Mouse (Mus musculus) adrenal gland, postnatal 14 days (tissue): ENCODE results near the gene Chpf. TPM values are rescaled to one million over a fixed set of nuclear protein-coding genes. Genes with fewer than 3 reads are reported as not detected.

Experiments
- DNase-seq: peaks from one replicate; pipeline ENCODE4 v3.0.0; 2021; ENCODE audit warnings: mixed read lengths
- total RNA-seq: library from RNA; stranded (reverse); gene quantifications from 2 replicates; pipeline ENCODE4 v1.2.3, GENCODE M21; 2021

Gene Chpf
- total RNA-seq, 1 experiment from 2014 or later = 47.0 TPM

- no peak for DNase-seq
Measured at GRCm38 (mm10) chr1:75441471-75441996, 37.6 kb downstream of the Chpf start.

- no peak for DNase-seq
Measured at GRCm38 (mm10) chr1:75440661-75441060, 38.4 kb downstream of the Chpf start.

GRCm38 (mm10) chr1:75438782-75439181 lies 40.3 kb downstream of the Chpf start:
- no peak for DNase-seq

GRCm38 (mm10) chr1:75435475-75436328 lies 43.4 kb downstream of the Chpf start, which contains the start of gene Gmppa:
Gmppa (plus strand) TSS chr1:75435930.
- DNase-seq = peak; percentile 89

- peak; percentile 65 for DNase-seq
Measured at GRCm38 (mm10) chr1:75425796-75426471, 53.2 kb downstream of the Chpf start.

Other genes starting within 250 kb of the Chpf start
- gene A630095N17Rik, start 247.2 kb downstream of the Chpf start, total RNA-seq = not detected in 2 replicates
- 49.3 and 66.8 TPM in 2 replicates for gene Dnajb2, start 242.9 kb downstream of the Chpf start, total RNA-seq
- gene Ptprn, start 214.8 kb downstream of the Chpf start, total RNA-seq = 46.5 and 57.2 TPM in 2 replicates
- gene Resp18, start 200.9 kb downstream of the Chpf start, total RNA-seq = 119 and 126 TPM in 2 replicates
- 92.5 and 101 TPM in 2 replicates for gene Dnpep, start 161.3 kb downstream of the Chpf start, total RNA-seq
- 19.8 and 26.9 TPM in 2 replicates for gene Des, start 119.0 kb downstream of the Chpf start, total RNA-seq
- 11.0 and 18.3 TPM in 2 replicates for gene Speg, start 104.0 kb downstream of the Chpf start, total RNA-seq
- gene Gmppa, start 43.4 kb downstream of the Chpf start, total RNA-seq = 58.8 and 74.2 TPM in 2 replicates
- 3.8 and 4.2 TPM in 2 replicates for gene Asic4, start 28.9 kb downstream of the Chpf start, total RNA-seq
- 2.9 and 3.3 TPM in 2 replicates for gene Tmem198, start 225 bp upstream of the Chpf start, total RNA-seq
- gene Obsl1, start 27.1 kb upstream of the Chpf start, total RNA-seq = 98.3 and 99.4 TPM in 2 replicates
- 85.9 and 116 TPM in 2 replicates for gene Inha, start 27.8 kb upstream of the Chpf start, total RNA-seq
- gene Stk11ip, start 42.2 kb upstream of the Chpf start, total RNA-seq = 15.4 and 21.7 TPM in 2 replicates
- 67.4 and 89.2 TPM in 2 replicates for gene Slc4a3, start 67.0 kb upstream of the Chpf start, total RNA-seq